Mouse (Mus musculus) MEL (cell line): Measurements from ENCODE around the gene Metrnl. TPM values are rescaled to one million over a fixed set of nuclear protein-coding genes. Genes with fewer than 3 reads are reported as not detected.
A peak's percentile ranks its signal among the peaks of the same experiment; 100 is the strongest.

Source experiments
- DNase-seq: peaks from one replicate; pipeline ENCODE4 v3.0.0; 2011; ENCODE audit warnings: low read depth, low spot score
- H3K27ac ChIP-seq: 2 replicates; pipeline ENCODE4 v1.5.1; 2012; ENCODE audit warnings: low read depth, mild to moderate bottlenecking, control low read depth, low read length, moderate library complexity; ENCODE audit not compliant: control insufficient read depth
- H3K27me3 ChIP-seq, 2 experiments: fragments of 150-350 bp in 1 of 2; sonication (generic) in 1 of 2; 2 replicates each; pipeline ENCODE4 v1.6.1; 2012; ENCODE audit warnings: low read length in 2 of 2, mild to moderate bottlenecking in 2 of 2, improper control_type of control experiment in 1 of 2, moderate library complexity in 1 of 2; ENCODE audit not compliant: insufficient read depth in 2 of 2, control insufficient read depth in 1 of 2
- H3K36me3 ChIP-seq, 2 experiments: 2 replicates each; pipeline ENCODE4 v1.6.1; 2012 to 2014; ENCODE audit warnings: low read length in 2 of 2, improper control_type of control experiment in 1 of 2, inconsistent platforms in 1 of 2, mild to moderate bottlenecking in 1 of 2; ENCODE audit not compliant: insufficient read depth in 2 of 2, control insufficient read depth in 1 of 2
- H3K4me1 ChIP-seq, 2 experiments: fragments of 150-350 bp in 1 of 2; sonication (generic) in 1 of 2; 2 replicates each; pipeline ENCODE4 v1.6.1; 2012; ENCODE audit warnings: low read length in 2 of 2, improper control_type of control experiment in 1 of 2, mild to moderate bottlenecking in 1 of 2; ENCODE audit not compliant: insufficient read depth in 2 of 2, control insufficient read depth in 1 of 2
- H3K4me3 ChIP-seq, 2 experiments: fragments of 150-350 bp in 1 of 2; sonication (generic) in 1 of 2; 2 replicates each; pipeline ENCODE4 v1.5.1; 2012; ENCODE audit warnings: low read depth in 2 of 2, low read length in 2 of 2, mild to moderate bottlenecking in 2 of 2, moderate library complexity in 2 of 2, control low read depth in 1 of 2, improper control_type of control experiment in 1 of 2; ENCODE audit not compliant: control insufficient read depth in 1 of 2, insufficient read depth in 1 of 2
- H3K79me2 ChIP-seq: 2 replicates; pipeline ENCODE4 v1.6.1; 2012; ENCODE audit warnings: mild to moderate bottlenecking, low read length, moderate library complexity; ENCODE audit not compliant: control insufficient read depth, poor library complexity, insufficient read depth
- H3K9ac ChIP-seq: 2 replicates; pipeline ENCODE4 v1.6.1; 2012; ENCODE audit warnings: low read depth, mild to moderate bottlenecking, control low read depth, low read length, moderate library complexity; ENCODE audit not compliant: control insufficient read depth, poor library complexity, severe bottlenecking
- H3K9me3 ChIP-seq: fragments of 150-350 bp; sonication (generic); replicated peaks from 2 replicates; pipeline ENCODE4 v1.6.1; 2012; ENCODE audit warnings: mild to moderate bottlenecking, low read length, improper control_type of control experiment, moderate library complexity; ENCODE audit not compliant: insufficient read depth
- BHLHE40 ChIP-seq: IDR thresholded peaks from 2 replicates; pipeline ENCODE4 v1.6.1; 2012; ENCODE audit warnings: low read depth, mild to moderate bottlenecking, inconsistent platforms, low read length, improper control_type of control experiment, borderline replicate concordance
- CHD1 ChIP-seq: IDR thresholded peaks from 2 replicates; pipeline ENCODE4 v1.6.1; 2012; ENCODE audit warnings: low read depth, mild to moderate bottlenecking, inconsistent platforms, low read length, improper control_type of control experiment
- CHD2 ChIP-seq: IDR thresholded peaks from 2 replicates; pipeline ENCODE4 v1.6.1; 2011; ENCODE audit warnings: low read length, improper control_type of control experiment
- CTCF ChIP-seq, 3 experiments: IDR thresholded peaks in 2 of 3; conservative IDR thresholded peaks in 1 of 3; 2 replicates each; pipeline ENCODE4 v1.5.1; 2011 to 2012; ENCODE audit warnings: low read length in 3 of 3, low read depth in 2 of 3, mild to moderate bottlenecking in 2 of 3, improper control_type of control experiment in 1 of 3, inconsistent platforms in 1 of 3, mixed read lengths in 1 of 3, moderate library complexity in 1 of 3; ENCODE audit not compliant: control insufficient read depth in 1 of 3, insufficient read depth in 1 of 3, poor library complexity in 1 of 3, severe bottlenecking in 1 of 3
- E2F4 ChIP-seq: IDR thresholded peaks from 2 replicates; pipeline ENCODE4 v1.6.1; 2011; ENCODE audit warnings: low read depth, low read length, improper control_type of control experiment, borderline replicate concordance
- EP300 ChIP-seq, 2 experiments: IDR thresholded peaks; 2 replicates each; pipeline ENCODE4 v1.6.1; 2011; ENCODE audit warnings: improper control_type of control experiment in 2 of 2, low read length in 2 of 2, low read depth in 1 of 2, mild to moderate bottlenecking in 1 of 2
- KAT2A ChIP-seq: conservative IDR thresholded peaks from 2 replicates; pipeline ENCODE4 v1.6.1; 2012; ENCODE audit warnings: low read depth, low read length, improper control_type of control experiment, inconsistent platforms
- MAFK ChIP-seq: IDR thresholded peaks from 2 replicates; pipeline ENCODE4 v1.6.1; 2011; ENCODE audit warnings: low read depth, mild to moderate bottlenecking, low read length, improper control_type of control experiment, borderline replicate concordance
- MAZ ChIP-seq: IDR thresholded peaks from 2 replicates; pipeline ENCODE4 v1.6.1; 2012; ENCODE audit warnings: low read depth, mild to moderate bottlenecking, inconsistent platforms, low read length, improper control_type of control experiment
- MXI1 ChIP-seq: IDR thresholded peaks from 2 replicates; pipeline ENCODE4 v1.6.1; 2011; ENCODE audit warnings: mild to moderate bottlenecking, low read depth, low read length, improper control_type of control experiment
- MYC ChIP-seq: IDR thresholded peaks from 2 replicates; pipeline ENCODE4 v1.6.1; 2011; ENCODE audit warnings: low read depth, mild to moderate bottlenecking, low read length, improper control_type of control experiment, moderate library complexity
- POLR2AphosphoS2 ChIP-seq: IDR thresholded peaks from 2 replicates; pipeline ENCODE4 v1.6.1; 2011; ENCODE audit warnings: low read length, improper control_type of control experiment
- POLR2AphosphoS5 ChIP-seq: IDR thresholded peaks from 2 replicates; pipeline ENCODE4 v1.6.1; 2012; ENCODE audit warnings: low read depth, borderline replicate concordance, mild to moderate bottlenecking, inconsistent platforms, low read length, moderate library complexity, mixed read lengths
- RAD21 ChIP-seq: IDR thresholded peaks from 2 replicates; pipeline ENCODE4 v1.6.1; 2011; ENCODE audit warnings: mild to moderate bottlenecking, low read depth, low read length, improper control_type of control experiment
- SIN3A ChIP-seq: IDR thresholded peaks from 2 replicates; pipeline ENCODE4 v1.6.1; 2012; ENCODE audit warnings: low read length, improper control_type of control experiment, inconsistent platforms
- TAL1 ChIP-seq: IDR thresholded peaks from 2 replicates; pipeline ENCODE4 v1.6.1; 2012; ENCODE audit warnings: mild to moderate bottlenecking, inconsistent platforms, low read length, moderate library complexity, mixed read lengths
- TCF12 ChIP-seq: IDR thresholded peaks from 2 replicates; pipeline ENCODE4 v1.6.1; 2014; ENCODE audit warnings: low read depth, mild to moderate bottlenecking, inconsistent platforms, low read length, improper control_type of control experiment, moderate library complexity
- UBTF ChIP-seq: IDR thresholded peaks from 2 replicates; pipeline ENCODE4 v1.6.1; 2012; ENCODE audit warnings: low read depth, mild to moderate bottlenecking, inconsistent platforms, low read length, improper control_type of control experiment, moderate library complexity, borderline replicate concordance; ENCODE audit not compliant: insufficient read depth
- USF2 ChIP-seq, 2 experiments: IDR thresholded peaks; 2 replicates each; pipeline ENCODE4 v1.6.1; 2011 to 2012; ENCODE audit warnings: improper control_type of control experiment in 2 of 2, low read length in 2 of 2, borderline replicate concordance in 1 of 2, inconsistent platforms in 1 of 2, low read depth in 1 of 2, mild to moderate bottlenecking in 1 of 2; ENCODE audit not compliant: insufficient read depth in 1 of 2
- ZC3H11A ChIP-seq: IDR thresholded peaks from 2 replicates; pipeline ENCODE4 v1.6.1; 2012; ENCODE audit warnings: low read depth, mild to moderate bottlenecking, inconsistent platforms, low read length, improper control_type of control experiment
- ZKSCAN1 ChIP-seq: IDR thresholded peaks from 2 replicates; pipeline ENCODE4 v1.6.1; 2012; ENCODE audit warnings: low read depth, mild to moderate bottlenecking, inconsistent platforms, low read length, improper control_type of control experiment, moderate library complexity
- polyA plus RNA-seq, 2 experiments: library from polyadenylated mRNA; stranded (reverse) in 1 of 2; unstranded in 1 of 2; fragments of >175 nt in 1 of 2; fragments of >200 nt in 1 of 2; gene quantifications; 2 replicates each; pipeline versions ENCODE4 v1.2.1 to v1.2.4; 2012; ENCODE audit warnings: low replicate concordance in 2 of 2, low read depth in 1 of 2; ENCODE audit not compliant: insufficient read length in 2 of 2, insufficient read depth in 1 of 2, missing spikeins in 1 of 2
- total RNA-seq: library from RNA; depleted of rRNA; stranded (reverse); fragments of 300-350 nt; gene quantifications from 2 replicates; pipeline ENCODE4 v1.2.3, GENCODE M21; 2012

Metrnl gene
- total and polyA plus RNA-seq, 3 experiments = 2.7 to 2.9 TPM; not detected in 1

DNA sequence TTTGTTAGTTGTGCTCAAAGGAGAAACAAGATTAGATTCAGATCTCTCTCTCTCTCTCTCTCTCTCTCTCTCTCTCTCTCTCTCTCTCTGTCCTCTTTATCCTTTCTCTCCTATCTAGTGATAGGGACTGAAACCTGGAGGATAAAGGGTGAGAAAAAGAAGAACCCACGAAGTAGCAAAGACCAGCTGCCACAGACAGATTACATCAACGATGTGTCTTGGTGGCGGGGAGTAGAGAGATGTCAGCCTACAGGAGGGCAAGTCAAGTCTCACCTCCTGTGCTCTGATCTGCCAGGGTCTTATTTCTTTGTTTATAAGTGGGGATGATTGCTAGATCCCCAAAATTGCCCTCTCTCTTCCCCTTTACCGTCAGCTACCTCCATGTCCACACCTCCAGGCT is 7.9 kb downstream of the Metrnl start (continued):
- TF ChIP-seq UBTF = no peak
- no peak for TF ChIP-seq POLR2AphosphoS2
- no peak for TF ChIP-seq RAD21
- peak; percentile 69; the same call in 1 of the 2 replicates for TF ChIP-seq MXI1
- TF ChIP-seq TAL1 = peak; percentile 13; the same call in 1 of the 2 replicates
- no peak; the same call in 1 of the 2 replicates for TF ChIP-seq MAZ
- TF ChIP-seq MYC = no peak
- no peak for TF ChIP-seq SIN3A
- TF ChIP-seq CTCF (IDR thresholded peaks at IDR 0.05 in 2 of 3, conservative IDR thresholded peaks at IDR 0.05 in 1 of 3; ENCODE audit: control insufficient read depth in 1 of 3, insufficient read depth in 1 of 3, low read depth in 2 of 3, low read length in 3 of 3, poor library complexity in 1 of 3, severe bottlenecking in 1 of 3) = no peak
- TF ChIP-seq KAT2A = no peak
- TF ChIP-seq CHD1 = no peak
- no peak for TF ChIP-seq CHD2

DNA sequence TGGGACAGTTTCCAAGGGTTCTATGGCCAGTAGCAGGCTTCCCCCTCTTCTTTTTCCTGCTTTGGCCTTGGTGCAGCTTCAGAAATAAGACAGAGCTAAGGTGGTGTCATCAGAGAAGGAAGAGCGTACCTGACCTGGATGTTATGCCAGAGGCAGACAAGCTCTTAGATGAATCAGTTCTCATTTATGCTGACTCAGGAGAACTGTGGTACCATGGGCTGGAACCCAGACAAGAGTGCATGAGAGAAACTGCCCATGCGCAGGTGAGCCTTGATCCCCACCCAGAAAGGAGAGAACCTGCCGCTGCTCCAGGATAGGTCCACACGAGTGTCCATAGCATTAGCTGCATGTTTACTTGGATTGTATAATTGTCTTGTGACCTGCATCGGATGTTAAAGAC is 8.9 kb downstream of the Metrnl start:
- no peak overlapping the region for H3K4me3 ChIP-seq
- peaks cover 33 to 55% of the 10 kb centered on the region in 2 experiments for H3K4me1 ChIP-seq
- H3K79me2 ChIP-seq = no peaks in the 10 kb centered on the region
- peaks cover 0 to 41% of the 10 kb centered on the region in 2 experiments; a peak in 2 of 4 replicates for H3K36me3 ChIP-seq
- no peaks in the 10 kb centered on the region for H3K27me3 ChIP-seq
- TF ChIP-seq MAFK (peak; percentile 71; the same call in 1 of the 2 replicates), BHLHE40 (no peak), ZKSCAN1 (no peak), KAT2A (no peak)
- TF ChIP-seq, all 39 proteins: peak for 1
- H3K9me3 ChIP-seq = no peaks in the 10 kb centered on the region
- no peak overlapping the region for H3K27ac ChIP-seq
- H3K9ac ChIP-seq = no peak overlapping the region
- DNase-seq = no peak

DNA sequence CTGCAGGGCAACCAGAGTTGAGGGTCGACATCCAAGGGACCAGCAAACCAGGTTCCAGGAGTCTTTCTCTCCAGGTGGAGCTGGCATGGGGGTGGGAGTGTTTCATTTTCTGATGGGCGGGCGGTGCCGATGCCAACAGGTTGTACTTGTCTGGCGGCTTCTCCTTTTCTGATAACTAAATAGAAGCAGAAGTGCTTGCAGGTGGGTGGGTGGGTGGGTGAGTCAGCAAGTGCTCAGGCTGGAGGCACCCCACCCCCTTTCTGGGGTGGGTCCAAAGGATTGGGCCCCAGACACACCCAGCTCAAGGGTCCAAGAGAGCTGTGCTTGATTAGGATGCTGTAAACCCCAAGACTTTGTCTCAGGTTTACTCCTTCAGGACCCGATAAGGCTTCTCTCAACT is 11.6 kb downstream of the Metrnl start:
- H3K4me3 ChIP-seq = no peak overlapping the region
- H3K36me3 ChIP-seq = peaks cover 0 to 30% of the 10 kb centered on the region in 2 experiments; a peak in 2 of 4 replicates
- H3K9me3 ChIP-seq = no peaks in the 10 kb centered on the region
- no peaks in the 10 kb centered on the region for H3K79me2 ChIP-seq
- DNase-seq = peak; percentile 79
- no peak overlapping the region for H3K9ac ChIP-seq
- no peak for TF ChIP-seq USF2 (IDR thresholded peaks at IDR 0.05; ENCODE audit: borderline replicate concordance in 1 of 2, insufficient read depth in 1 of 2, low read depth in 1 of 2, low read length in 2 of 2)
- no peak for TF ChIP-seq POLR2AphosphoS5
- no peak for TF ChIP-seq E2F4
- peak; percentile 31 for TF ChIP-seq TCF12
- peak in 1 of 2 experiments; percentile 56; a peak in 2 of 4 replicates for TF ChIP-seq EP300 (IDR thresholded peaks at IDR 0.05; ENCODE audit: low read depth in 1 of 2, low read length in 2 of 2)
- TF ChIP-seq POLR2AphosphoS2 = no peak
- TF ChIP-seq TAL1 = no peak
- TF ChIP-seq ZKSCAN1 = no peak
- no peak for TF ChIP-seq MAFK
- no peak for TF ChIP-seq ZC3H11A
- H3K27ac ChIP-seq = peak overlapping the region; percentile 63
- peaks cover 30 to 41% of the 10 kb centered on the region in 2 experiments for H3K4me1 ChIP-seq
- no peaks in the 10 kb centered on the region for H3K27me3 ChIP-seq
